Mouse (Mus musculus) megakaryocyte, embryonic 14.5 days (primary cell): Measurements from ENCODE around the gene Rxfp4. TPM values are rescaled to one million over a fixed set of nuclear protein-coding genes. Genes with fewer than 3 reads are reported as not detected.

ENCODE experiments used
- H3K27me3 ChIP-seq: replicated peaks from 2 replicates; pipeline ENCODE3; 2012; ENCODE audit warnings: inconsistent platforms
- H3K36me3 ChIP-seq: replicated peaks from 2 replicates; pipeline ENCODE3; 2012; ENCODE audit warnings: low read length, inconsistent platforms, mixed read lengths
- H3K4me1 ChIP-seq: 2 replicates; pipeline ENCODE4 v1.6.1; 2012; ENCODE audit warnings: inconsistent platforms
- H3K4me3 ChIP-seq: replicated peaks from 2 replicates; pipeline ENCODE3; 2012; ENCODE audit warnings: moderate library complexity, mild to moderate bottlenecking, inconsistent platforms
- H3K9me3 ChIP-seq: 2 replicates; pipeline ENCODE4 v1.6.1; 2012; ENCODE audit warnings: inconsistent platforms
- FLI1 ChIP-seq: IDR thresholded peaks from 2 replicates; pipeline ENCODE4 v1.6.1; 2012; ENCODE audit warnings: low read length, inconsistent platforms, mixed read lengths
- GATA1 ChIP-seq: IDR thresholded peaks from 3 replicates; pipeline ENCODE4 v1.6.1; 2012; ENCODE audit warnings: mixed read lengths, low read length, inconsistent platforms, borderline replicate concordance
- polyA plus RNA-seq: library from polyadenylated mRNA; stranded (reverse); fragments of >175 nt; gene quantifications from 2 replicates; pipeline ENCODE4 v1.2.3, GENCODE M21; 2012; ENCODE audit warnings: low replicate concordance; ENCODE audit not compliant: insufficient read depth

The Rxfp4 gene
- polyA plus RNA-seq, 1 experiment: not detected

GRCm38 (mm10) chr3:88653516-88654370 is 801 bp upstream of the Rxfp4 start:
- H3K36me3 ChIP-seq: peaks cover 18% of the 10 kb centered on the region
- peaks cover 10% of the 10 kb centered on the region for H3K27me3 ChIP-seq
- no peak for TF ChIP-seq FLI1
- TF ChIP-seq GATA1: no peak
- H3K9me3 ChIP-seq: no peaks in the 10 kb centered on the region
- H3K4me1 ChIP-seq: peaks cover 56% of the 10 kb centered on the region
- H3K4me3 ChIP-seq: no peak overlapping the region

DNA sequence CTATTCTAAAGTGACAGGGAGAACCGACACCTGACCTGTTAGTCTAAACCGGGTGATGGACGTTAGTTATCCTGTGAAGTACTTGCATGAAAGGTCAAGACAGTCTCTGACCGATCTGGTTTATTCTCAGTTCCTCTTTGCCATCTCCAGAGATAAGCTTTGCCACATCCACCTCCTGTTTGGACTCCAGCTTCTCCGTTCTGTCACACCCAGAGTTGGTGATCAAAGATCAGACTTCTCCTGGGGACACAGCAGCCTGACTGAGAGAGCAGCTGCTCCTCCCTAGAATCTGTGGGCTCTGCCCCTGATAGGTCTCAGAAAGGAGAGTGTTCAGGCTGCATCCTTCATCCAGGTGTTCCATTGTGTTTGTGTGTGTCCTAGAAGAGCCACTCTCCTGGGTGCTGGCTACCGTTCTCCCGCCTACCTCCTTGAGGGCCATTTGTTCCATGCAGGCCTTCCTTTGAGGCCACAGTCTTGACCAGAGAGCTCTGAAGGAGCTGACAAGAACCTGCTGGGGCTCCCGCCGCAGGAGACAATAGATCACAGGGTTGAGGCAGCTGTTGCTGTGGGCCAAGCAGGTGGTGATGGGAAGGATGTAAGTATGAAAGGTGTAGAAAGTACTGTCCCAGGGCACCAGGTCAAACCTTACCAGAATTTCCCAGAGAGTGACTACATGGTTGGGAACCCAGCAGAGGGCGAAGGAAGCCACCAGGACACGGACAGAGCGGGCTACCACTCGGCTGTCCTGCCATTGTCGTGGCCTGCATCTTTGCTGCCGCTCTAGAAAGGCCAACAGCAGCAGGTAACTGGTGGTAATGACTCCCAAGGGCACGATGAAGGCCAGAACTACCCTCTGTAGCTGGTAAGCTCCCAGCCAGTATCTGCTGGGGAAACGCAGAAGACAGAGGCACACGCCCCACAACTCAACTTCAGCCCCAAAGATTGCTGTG is 998 bp downstream of the Rxfp4 start:
- TF ChIP-seq GATA1 (no peak), FLI1 (no peak)
- H3K9me3 ChIP-seq: no peaks in the 10 kb centered on the region
- peaks cover 8% of the 10 kb centered on the region for H3K27me3 ChIP-seq
- peaks cover 73% of the 10 kb centered on the region for H3K4me1 ChIP-seq
- peaks cover 36% of the 10 kb centered on the region for H3K36me3 ChIP-seq
- no peak overlapping the region for H3K4me3 ChIP-seq

DNA sequence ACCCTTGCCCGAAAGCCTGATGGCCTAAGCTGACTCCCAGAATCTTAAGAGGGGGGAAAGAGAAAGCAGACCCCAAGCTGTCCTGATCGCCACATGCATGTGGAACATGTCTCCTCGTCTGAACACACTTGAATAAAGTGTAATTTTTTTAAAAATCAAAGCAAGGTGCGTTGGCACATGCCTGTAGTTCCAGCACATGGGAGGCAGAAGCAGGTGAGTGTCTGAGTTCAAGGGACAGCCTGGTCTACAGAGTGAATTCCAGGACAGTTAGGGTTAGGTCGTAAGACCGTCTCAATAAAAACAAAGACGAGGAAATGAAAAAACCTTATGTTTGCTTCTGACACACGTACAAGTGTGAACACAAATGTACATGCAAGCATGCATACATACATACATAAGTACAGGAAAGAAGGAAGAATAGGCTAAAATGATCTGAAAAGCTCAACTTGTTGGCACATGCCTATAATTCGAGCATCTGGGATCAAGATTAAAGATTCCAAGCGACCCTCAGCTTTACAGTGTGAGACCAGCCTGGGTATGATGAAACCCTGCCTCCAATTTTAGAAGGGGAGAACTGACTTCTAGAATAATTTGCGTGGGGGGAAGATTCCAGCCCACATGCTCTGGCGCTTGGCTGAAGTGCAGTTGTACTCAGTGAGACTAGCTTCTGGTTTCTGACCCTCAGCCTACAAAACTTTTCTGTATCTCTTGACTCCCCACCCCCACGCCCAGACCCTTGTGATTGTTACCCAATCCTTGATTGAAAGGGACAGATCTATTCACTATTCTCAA is 2.0 kb downstream of the Rxfp4 start:
- Histone ChIP-seq H3K27me3 (peaks cover 8% of the 10 kb centered on the region), H3K4me3 (no peak overlapping the region), H3K36me3 (peaks cover 47% of the 10 kb centered on the region), H3K4me1 (peaks cover 83% of the 10 kb centered on the region), H3K9me3 (no peaks in the 10 kb centered on the region)
- TF ChIP-seq FLI1: no peak
- no peak for TF ChIP-seq GATA1

GRCm38 (mm10) chr3:88649967-88650366 is 3.0 kb downstream of the Rxfp4 start:
- H3K36me3 ChIP-seq: peaks cover 56% of the 10 kb centered on the region
- no peaks in the 10 kb centered on the region for H3K9me3 ChIP-seq
- peaks cover 81% of the 10 kb centered on the region for H3K4me1 ChIP-seq
- no peak overlapping the region for H3K4me3 ChIP-seq
- TF ChIP-seq FLI1: no peak
- TF ChIP-seq GATA1: no peak
- H3K27me3 ChIP-seq: peaks cover 5% of the 10 kb centered on the region

DNA sequence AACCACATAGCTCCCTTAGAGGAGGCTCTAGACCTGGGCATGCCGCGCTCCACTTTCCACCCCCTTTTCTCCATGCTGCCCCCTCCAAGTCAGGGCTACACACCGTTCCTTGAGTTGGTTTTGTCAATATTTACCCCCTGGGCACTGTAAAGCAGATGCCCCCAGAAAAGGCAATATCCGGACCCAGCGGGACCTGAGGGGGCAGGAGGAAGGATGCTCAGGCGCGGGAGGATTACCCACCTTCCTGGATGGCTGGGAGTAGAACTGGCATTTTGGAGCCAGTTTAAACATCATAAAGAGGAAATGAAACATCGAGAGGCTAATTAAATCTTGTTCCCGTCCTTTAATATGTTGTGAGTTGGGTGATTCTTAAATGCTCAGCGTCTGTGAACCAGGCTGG is 3.8 kb downstream of the Rxfp4 start:
- Histone ChIP-seq H3K27me3 (peaks cover 2% of the 10 kb centered on the region), H3K4me1 (peaks cover 75% of the 10 kb centered on the region), H3K36me3 (peaks cover 64% of the 10 kb centered on the region), H3K4me3 (no peak overlapping the region), H3K9me3 (no peaks in the 10 kb centered on the region)
- TF ChIP-seq FLI1 (no peak), GATA1 (no peak)

DNA sequence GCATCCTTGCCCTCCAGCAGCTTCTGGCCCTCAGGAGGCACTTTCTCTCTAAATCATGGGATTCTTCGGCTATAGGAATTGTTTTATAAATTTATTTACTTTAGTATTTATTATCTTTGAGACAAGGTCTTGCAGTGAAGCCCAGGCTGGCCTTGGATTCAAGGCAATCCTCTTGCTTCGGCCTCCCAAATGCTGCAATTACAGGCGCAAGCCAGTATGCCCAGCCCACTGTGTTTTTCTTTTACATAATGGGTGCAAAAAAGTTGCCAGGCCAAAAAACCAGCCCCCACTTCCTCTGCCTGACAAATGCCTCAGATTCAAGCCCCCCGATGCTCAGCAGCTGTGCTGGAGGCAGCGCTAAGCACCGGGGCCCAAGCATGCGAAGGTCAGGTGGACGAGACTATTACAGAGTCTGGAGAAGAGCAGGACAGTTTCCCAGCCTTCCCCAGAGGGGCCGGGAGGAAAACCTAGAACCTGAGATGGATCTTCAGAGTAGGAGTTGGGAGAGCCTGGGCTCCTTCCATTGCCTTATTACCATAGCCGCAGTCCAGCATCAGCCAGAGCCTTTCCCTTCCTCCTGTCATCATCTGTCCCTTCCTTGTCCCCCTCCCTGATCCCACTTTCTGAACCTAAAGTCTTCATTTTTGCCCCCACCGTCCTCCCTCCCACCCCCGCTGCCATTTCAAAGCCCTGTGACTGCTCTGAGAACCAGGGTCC is 4.3 kb downstream of the Rxfp4 start:
- TF ChIP-seq FLI1 (no peak), GATA1 (no peak)
- H3K9me3 ChIP-seq: no peaks in the 10 kb centered on the region
- peaks cover 74% of the 10 kb centered on the region for H3K4me1 ChIP-seq
- no peaks in the 10 kb centered on the region for H3K27me3 ChIP-seq
- no peak overlapping the region for H3K4me3 ChIP-seq
- H3K36me3 ChIP-seq: peaks cover 70% of the 10 kb centered on the region

DNA sequence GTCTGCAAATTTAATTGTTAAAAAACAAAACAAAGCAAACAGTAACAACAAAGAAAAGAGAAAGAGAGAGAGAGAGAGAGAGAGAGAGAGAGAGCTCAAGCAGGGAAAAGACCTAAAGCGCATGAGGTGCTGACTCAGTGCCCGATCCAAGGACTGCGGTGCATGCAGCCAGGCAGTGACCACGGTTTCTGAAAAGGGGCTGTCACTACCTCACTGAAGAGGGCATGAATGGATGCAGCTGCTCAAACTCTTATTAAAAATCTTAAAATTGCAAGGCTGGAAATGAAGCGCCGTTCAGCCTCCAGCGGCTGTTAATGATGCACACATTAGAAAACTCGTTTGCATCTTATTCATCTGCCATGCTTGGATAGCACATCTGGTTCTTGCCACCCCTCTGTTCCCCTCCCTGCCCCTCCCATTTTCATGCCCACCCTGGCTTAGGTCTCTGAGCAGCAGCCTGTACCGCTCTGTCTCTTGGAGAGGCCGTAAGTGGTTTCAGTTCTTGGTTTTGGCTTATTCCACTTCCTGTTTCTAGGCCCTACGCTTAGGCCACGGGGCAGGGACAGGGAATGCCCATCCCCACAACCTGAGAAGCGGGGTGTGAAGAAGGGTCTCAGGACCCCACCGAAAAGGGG is 5.0 kb downstream of the Rxfp4 start:
- Histone ChIP-seq H3K27me3 (no peaks in the 10 kb centered on the region), H3K4me1 (peaks cover 67% of the 10 kb centered on the region), H3K4me3 (no peak overlapping the region), H3K36me3 (peaks cover 77% of the 10 kb centered on the region), H3K9me3 (no peaks in the 10 kb centered on the region)
- TF ChIP-seq FLI1 (no peak), GATA1 (no peak)

DNA sequence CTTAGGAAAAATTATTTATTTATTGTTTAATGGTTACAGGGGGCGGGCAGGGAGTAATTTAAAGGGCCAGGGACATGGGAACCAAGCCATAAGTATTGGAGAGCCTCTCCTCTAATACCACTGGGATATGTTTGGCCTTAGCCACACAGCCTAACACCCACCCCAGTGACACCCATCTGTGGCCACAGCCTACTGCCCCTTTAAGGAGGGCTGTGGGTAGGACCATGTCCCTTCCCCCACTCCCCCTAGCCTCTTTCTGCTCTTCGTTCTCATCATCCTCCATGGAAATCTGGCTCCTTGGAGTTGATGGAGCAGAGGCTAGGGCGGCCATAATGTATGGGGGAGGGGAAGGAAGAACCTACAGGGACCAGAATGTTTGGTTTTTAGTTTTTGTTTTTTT is 5.9 kb downstream of the Rxfp4 start:
- no peaks in the 10 kb centered on the region for H3K9me3 ChIP-seq
- TF ChIP-seq FLI1: no peak
- no peak for TF ChIP-seq GATA1
- H3K4me3 ChIP-seq: no peak overlapping the region
- H3K27me3 ChIP-seq: no peaks in the 10 kb centered on the region
- peaks cover 85% of the 10 kb centered on the region for H3K36me3 ChIP-seq
- peaks cover 58% of the 10 kb centered on the region for H3K4me1 ChIP-seq
